Mouse (Mus musculus) heart, embryonic 16.5 days (tissue): ENCODE data around the gene Fh1. TPM values are rescaled to one million over a fixed set of nuclear protein-coding genes. Genes with fewer than 3 reads are reported as not detected.
A peak's percentile ranks its signal among the peaks of the same experiment; 100 is the strongest.

Experiments
- ATAC-seq: fragments of 200-750 bp; cut with Nextera tagmentation; replicated peaks from 2 replicates; pipeline ENCODE4 v1.8.0; 2017; ENCODE audit warnings: moderate number of reproducible peaks; ENCODE audit not compliant: insufficient read depth, low FRiP score; ENCODE audit errors: extremely low read depth
- H3K27ac ChIP-seq: fragments of 300-500 bp; sonication (generic); 2 replicates; pipeline ENCODE4 v1.5.1; 2014; ENCODE audit warnings: mild to moderate bottlenecking, low read length, control low read depth, moderate library complexity
- H3K27me3 ChIP-seq: fragments of 300-500 bp; sonication (generic); 2 replicates; pipeline ENCODE4 v1.6.1; 2014; ENCODE audit warnings: low read length, mixed read lengths; ENCODE audit not compliant: control insufficient read depth, insufficient read depth
- H3K36me3 ChIP-seq: fragments of 300-500 bp; sonication (generic); 2 replicates; pipeline ENCODE4 v1.6.1; 2014; ENCODE audit not compliant: control insufficient read depth, insufficient read depth
- H3K4me1 ChIP-seq: fragments of 300-500 bp; sonication (generic); 2 replicates; pipeline ENCODE4 v1.6.1; 2014; ENCODE audit warnings: low read length, mixed read lengths; ENCODE audit not compliant: control insufficient read depth, insufficient read depth
- H3K4me2 ChIP-seq: fragments of 300-500 bp; sonication (generic); 2 replicates; pipeline ENCODE4 v1.6.1; 2014; ENCODE audit warnings: low read depth, mild to moderate bottlenecking, control low read depth, low read length
- H3K4me3 ChIP-seq: fragments of 300-500 bp; sonication (generic); 2 replicates; pipeline ENCODE4 v1.5.1; 2014; ENCODE audit warnings: mild to moderate bottlenecking, control low read depth, low read length
- H3K9ac ChIP-seq: fragments of 300-500 bp; sonication (generic); 2 replicates; pipeline ENCODE4 v1.6.1; 2014; ENCODE audit warnings: low read length, control low read depth
- H3K9me3 ChIP-seq: fragments of 300-500 bp; sonication (generic); replicated peaks from 2 replicates; pipeline ENCODE4 v1.6.1; 2016; ENCODE audit warnings: low read length; ENCODE audit not compliant: control insufficient read depth
- WGBS: fragments of 180-500 bp; shearing (Covaris S2); extraction: QIAGEN DNeasy Blood & Tissue Kit; methylation state at CpG from one replicate; pipeline ENCODE4 v1.1.7; 2014; 5-methylcytosine and 5-hydroxymethylcytosine counted together
- polyA plus RNA-seq: library from polyadenylated mRNA; unstranded; fragments of >200 nt; fragmentation: Nextera tagmentation; extraction: Ambion mirVana; gene quantifications from 2 replicates; pipeline ENCODE4 v1.2.1, GENCODE M21; 2015

Fh1 gene
- polyA plus RNA-seq, 1 experiment from 2014 or later, result 301 TPM

DNA sequence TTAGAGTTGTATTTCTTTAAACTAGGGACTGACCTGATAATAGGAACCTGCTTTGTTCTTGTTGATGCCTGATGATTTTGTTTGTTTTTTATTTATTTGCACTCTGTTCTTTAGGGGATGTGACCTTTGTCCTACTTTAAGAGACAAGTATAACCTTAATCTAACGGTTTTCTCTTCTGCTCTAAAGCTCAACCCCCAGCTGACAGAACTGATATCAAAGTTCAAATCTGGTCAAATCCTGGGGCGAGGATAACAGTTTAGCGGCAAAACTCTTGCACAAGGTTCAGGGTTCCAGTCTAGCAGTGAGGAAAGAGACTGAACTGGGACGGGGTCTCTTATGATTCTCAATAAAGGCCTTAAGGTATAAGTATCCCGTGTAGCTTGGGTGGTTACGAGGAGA, 3.8 kb upstream of the Fh1 start:
- 76% methylated on average over 6 of the region's 6 CpGs for WGBS
- ATAC-seq, result no peak

GRCm38 (mm10) chr1:175625990-175626692, 706 bp upstream of the Fh1 start:
- no peaks in the 10 kb centered on the region for H3K36me3 ChIP-seq
- H3K27ac ChIP-seq, result peak overlapping the region; percentile 84
- no peaks in the 10 kb centered on the region for H3K27me3 ChIP-seq
- ATAC-seq, result no peak
- peak overlapping the region; percentile 69 for H3K9ac ChIP-seq
- H3K4me3 ChIP-seq, result peak overlapping the region; percentile 91
- 75% methylated on average over 1 of the region's 1 CpGs for WGBS
- no peaks in the 10 kb centered on the region for H3K9me3 ChIP-seq
- H3K4me2 ChIP-seq, result peak overlapping the region; percentile 78
- peaks cover 11% of the 10 kb centered on the region for H3K4me1 ChIP-seq

More for the DNA sequence above, 3.8 kb upstream of the Fh1 start:
- Histone ChIP-seq H3K27me3 (no peaks in the 10 kb centered on the region), H3K27ac (no peak overlapping the region), H3K9me3 (no peaks in the 10 kb centered on the region), H3K4me3 (no peak overlapping the region), H3K9ac (no peak overlapping the region), H3K4me1 (0 out of 2 replicates have a peak, but pooled peaks cover 3% of the 10 kb centered on the region), H3K36me3 (no peaks in the 10 kb centered on the region), H3K4me2 (no peak overlapping the region)

- H3K9ac ChIP-seq, result peak overlapping the region; percentile 41; the same call in 1 of the 2 replicates
- no peaks in the 10 kb centered on the region for H3K27me3 ChIP-seq
- H3K4me3 ChIP-seq, result no peak overlapping the region
- H3K4me2 ChIP-seq, result no peak overlapping the region
- ATAC-seq, result no peak
- 79% methylated on average over 6 of the region's 6 CpGs for WGBS
- no peak overlapping the region for H3K27ac ChIP-seq
- no peaks in the 10 kb centered on the region for H3K9me3 ChIP-seq
- H3K4me1 ChIP-seq, result peaks cover 11% of the 10 kb centered on the region
- H3K36me3 ChIP-seq, result peaks cover 8% of the 10 kb centered on the region
Measured at GRCm38 (mm10) chr1:175623656-175624055, 1.8 kb downstream of the Fh1 start.

DNA sequence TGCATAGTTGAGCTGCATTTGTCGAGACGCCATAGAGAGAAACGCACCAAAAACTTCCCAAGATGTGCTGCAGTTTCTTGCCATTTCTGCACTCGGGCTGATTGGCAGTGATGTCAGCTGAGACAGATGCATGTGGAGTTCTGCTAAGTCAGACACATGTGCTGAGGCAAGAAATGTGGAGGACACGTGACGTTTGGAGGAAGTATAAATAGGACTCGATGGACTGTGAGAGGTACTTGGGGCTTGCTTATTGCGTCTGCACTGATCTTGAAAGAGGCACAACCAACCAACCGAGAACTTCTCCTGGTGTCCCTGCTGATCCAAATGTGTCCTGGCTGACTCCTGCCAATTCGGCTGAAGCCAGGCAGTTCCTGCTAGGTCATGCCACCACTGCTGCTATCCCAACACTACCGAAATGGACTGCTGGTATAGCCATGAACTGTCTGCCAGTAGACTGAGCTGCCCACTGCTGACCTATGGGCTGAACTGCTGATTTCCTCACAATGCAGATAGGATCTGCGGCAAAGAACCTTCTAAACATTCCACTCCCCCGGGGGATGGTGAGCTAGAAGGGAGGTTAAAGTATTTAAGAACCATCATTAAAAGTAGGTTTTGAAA, 5.5 kb downstream of the Fh1 start, which contains the start of gene Kmo:
Kmo (plus strand) TSS at position 568 of the 618 bp plus-strand sequence.
- no peak for ATAC-seq
- Histone ChIP-seq H3K4me3 (no peak within 1 kb of the TSS), H3K4me2 (no peak within 1 kb of the TSS), H3K9ac (no peak within 1 kb of the TSS), H3K27me3 (no peaks in the 10 kb centered on the region), H3K36me3 (peaks cover 36% of the 10 kb centered on the region), H3K9me3 (no peaks in the 10 kb centered on the region), H3K4me1 (peaks cover 11% of the 10 kb centered on the region), H3K27ac (no peak within 1 kb of the TSS)
- WGBS, result 85% methylated on average over 13 of the region's 13 CpGs

DNA sequence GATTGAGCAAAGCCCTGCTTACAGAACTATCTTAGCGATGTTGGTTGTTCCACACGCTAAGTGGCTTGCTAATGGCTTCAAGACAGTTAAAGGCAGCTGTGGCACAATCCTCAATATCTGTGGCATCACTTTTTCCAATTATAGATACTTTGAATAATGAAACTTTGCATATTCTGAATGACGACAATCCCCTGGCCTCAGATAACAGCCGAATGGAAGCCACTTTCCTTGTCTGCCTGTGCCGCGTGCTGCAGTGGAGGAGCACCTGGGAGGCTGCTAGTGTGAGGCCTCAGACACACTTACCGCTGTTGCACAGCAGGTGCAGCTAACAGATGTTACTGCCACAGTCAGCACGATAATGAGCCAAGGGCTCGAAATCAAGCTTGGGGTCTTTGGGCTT, 10.4 kb downstream of the Fh1 start:
- WGBS, result 91% methylated on average over 9 of the region's 9 CpGs
- Histone ChIP-seq H3K4me1 (no peaks in the 10 kb centered on the region), H3K9ac (no peak overlapping the region), H3K27ac (no peak overlapping the region), H3K9me3 (no peaks in the 10 kb centered on the region), H3K4me2 (no peak overlapping the region), H3K36me3 (peaks cover 67% of the 10 kb centered on the region), H3K27me3 (no peaks in the 10 kb centered on the region), H3K4me3 (no peak overlapping the region)
- no peak for ATAC-seq

- no peak overlapping the region for H3K27ac ChIP-seq
- H3K27me3 ChIP-seq, result no peaks in the 10 kb centered on the region
- no peak overlapping the region for H3K4me2 ChIP-seq
- no peaks in the 10 kb centered on the region for H3K4me1 ChIP-seq
- no peaks in the 10 kb centered on the region for H3K9me3 ChIP-seq
- H3K36me3 ChIP-seq, result peaks cover 56% of the 10 kb centered on the region
- H3K9ac ChIP-seq, result no peak overlapping the region
- no peak for ATAC-seq
- 95% methylated on average over 3 of the region's 3 CpGs for WGBS
- no peak overlapping the region for H3K4me3 ChIP-seq
Measured at GRCm38 (mm10) chr1:175608708-175609107, 16.7 kb downstream of the Fh1 start.

DNA sequence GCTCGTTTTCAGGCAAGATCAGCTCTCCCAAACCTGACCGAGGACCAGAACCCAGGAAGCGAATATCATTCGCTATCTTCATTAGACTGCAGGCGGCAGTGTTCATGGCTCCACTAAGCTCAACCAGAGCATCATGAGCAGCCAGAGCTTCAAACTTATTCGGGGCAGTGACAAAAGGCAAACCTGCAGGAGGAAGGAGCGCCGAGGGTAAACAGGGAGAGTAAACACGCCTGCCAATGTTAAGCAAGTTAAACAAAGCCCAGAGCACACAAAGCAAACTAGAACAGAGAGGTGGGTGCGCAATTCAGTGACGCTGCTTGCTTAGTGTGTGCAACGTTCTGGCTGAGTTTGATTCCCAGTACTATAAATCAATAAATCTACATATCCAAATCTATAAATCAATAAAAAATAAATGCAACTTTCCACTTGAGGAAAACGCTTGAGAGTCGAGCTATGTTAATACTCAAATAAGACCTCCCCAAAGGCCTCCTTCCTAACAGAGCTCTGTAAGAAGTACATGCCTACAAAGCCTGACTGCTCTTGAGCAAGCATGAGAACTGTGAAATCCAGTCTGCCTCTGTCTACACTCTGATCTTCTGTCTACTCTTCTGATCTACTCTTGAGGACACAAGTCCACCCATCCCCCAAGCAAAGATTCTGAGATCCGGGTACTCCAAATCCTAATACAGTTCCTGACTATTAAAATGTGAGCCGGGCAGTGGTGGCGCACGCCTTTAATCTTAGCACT, 17.4 kb downstream of the Fh1 start:
- WGBS, result 88% methylated on average over 18 of the region's 18 CpGs
- Histone ChIP-seq H3K27ac (no peak overlapping the region), H3K4me2 (no peak overlapping the region), H3K27me3 (no peaks in the 10 kb centered on the region), H3K9ac (no peak overlapping the region), H3K4me1 (no peaks in the 10 kb centered on the region), H3K4me3 (no peak overlapping the region), H3K36me3 (peaks cover 60% of the 10 kb centered on the region), H3K9me3 (no peaks in the 10 kb centered on the region)
- no peak for ATAC-seq

DNA sequence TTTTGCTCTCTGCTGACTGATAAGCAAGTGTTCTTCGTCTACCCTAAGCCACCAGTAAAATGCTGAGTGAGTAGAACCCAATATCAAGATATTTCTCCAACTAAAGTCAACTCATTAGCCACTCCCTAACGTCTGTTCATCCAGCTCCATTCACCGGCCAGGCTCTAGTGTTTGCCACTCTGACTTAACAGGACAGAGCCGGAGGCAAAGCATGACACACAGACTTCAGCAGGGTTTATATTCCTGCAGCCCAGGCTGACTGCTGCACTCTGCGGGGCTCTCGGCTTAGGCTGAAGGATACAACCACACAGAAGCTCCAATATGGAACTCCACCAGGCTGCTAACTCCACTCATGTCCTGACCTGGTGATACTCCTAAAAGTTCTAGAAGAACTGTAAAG, 18.1 kb downstream of the Fh1 start:
- WGBS, result 90% methylated on average over 6 of the region's 6 CpGs
- Histone ChIP-seq H3K9me3 (no peaks in the 10 kb centered on the region), H3K4me3 (no peak overlapping the region), H3K27ac (no peak overlapping the region), H3K27me3 (no peaks in the 10 kb centered on the region), H3K4me1 (no peaks in the 10 kb centered on the region), H3K4me2 (no peak overlapping the region), H3K36me3 (peaks cover 62% of the 10 kb centered on the region), H3K9ac (no peak overlapping the region)
- no peak for ATAC-seq

- peaks cover 47% of the 10 kb centered on the region for H3K36me3 ChIP-seq
- 63% methylated on average over 6 of the region's 6 CpGs for WGBS
- no peak overlapping the region for H3K4me2 ChIP-seq
- H3K27ac ChIP-seq, result no peak overlapping the region
- no peak overlapping the region for H3K9ac ChIP-seq
- no peaks in the 10 kb centered on the region for H3K4me1 ChIP-seq
- no peak overlapping the region for H3K4me3 ChIP-seq
- H3K27me3 ChIP-seq, result no peaks in the 10 kb centered on the region
- no peak for ATAC-seq
- H3K9me3 ChIP-seq, result no peaks in the 10 kb centered on the region
Measured at GRCm38 (mm10) chr1:175603390-175603789, 22.0 kb downstream of the Fh1 start.
